Mouse (Mus musculus) kidney, postnatal 36 days (tissue): ENCODE results near the gene Hrc.
A peak's percentile ranks its signal among the peaks of the same experiment; 100 is the strongest.

Source experiments
- DNase-seq, 2 experiments: peaks; one replicate each; pipeline ENCODE4 v3.0.0; 2021 to 2022; ENCODE audit warnings: mixed read lengths in 2 of 2

Gene Hrc

DNA sequence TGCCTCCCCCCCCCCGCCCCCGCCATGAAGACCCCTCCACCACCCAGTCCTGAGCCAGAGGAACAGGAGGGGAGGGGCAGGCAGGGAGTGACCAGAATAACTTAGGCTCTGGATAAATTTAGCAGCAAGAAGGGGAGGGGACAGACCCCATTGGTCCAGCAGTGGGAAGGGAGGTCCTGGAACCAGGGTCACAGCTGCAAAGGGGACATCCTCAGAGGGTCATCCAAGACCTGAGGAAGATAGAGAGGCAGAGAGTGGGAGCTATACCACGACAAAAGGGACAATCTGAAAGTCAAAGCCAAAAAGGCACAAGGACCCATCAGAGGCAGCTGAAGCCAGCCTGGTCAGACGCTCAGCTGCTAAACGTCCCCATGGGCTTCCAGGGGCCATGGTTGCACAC lies at the start of gene Hrc:
Hrc (plus strand) TSS at position 235 of the 400 bp plus-strand sequence.
- DNase-seq = no peak

- DNase-seq = no peak
Observed at GRCm38 (mm10) chr7:45286486-45286885, 48.6 kb upstream of the Hrc start.

DNA sequence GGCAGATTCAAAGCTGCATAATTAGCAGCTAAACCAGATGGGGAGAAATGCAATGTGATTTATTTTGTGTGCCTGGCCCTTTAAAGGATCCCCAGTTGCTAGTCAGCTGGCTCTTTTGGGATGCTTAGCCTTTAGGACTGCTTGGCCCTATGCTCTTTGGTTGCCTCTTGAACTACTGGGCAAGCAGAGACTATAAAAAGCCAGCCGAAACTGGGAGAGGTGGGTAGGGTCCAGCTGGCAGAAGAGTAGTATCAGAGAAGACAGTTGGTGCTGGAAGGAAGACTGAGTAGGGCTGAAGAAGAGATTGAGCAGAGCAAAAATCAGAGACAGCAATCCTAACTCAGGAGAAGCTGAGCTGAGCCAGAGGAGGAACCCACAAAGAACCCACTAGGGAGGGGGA lies 38.5 kb upstream of the Hrc start:
- no peak for DNase-seq

GRCm38 (mm10) chr7:45297563-45297962 lies 37.5 kb upstream of the Hrc start:
- no peak for DNase-seq

DNA sequence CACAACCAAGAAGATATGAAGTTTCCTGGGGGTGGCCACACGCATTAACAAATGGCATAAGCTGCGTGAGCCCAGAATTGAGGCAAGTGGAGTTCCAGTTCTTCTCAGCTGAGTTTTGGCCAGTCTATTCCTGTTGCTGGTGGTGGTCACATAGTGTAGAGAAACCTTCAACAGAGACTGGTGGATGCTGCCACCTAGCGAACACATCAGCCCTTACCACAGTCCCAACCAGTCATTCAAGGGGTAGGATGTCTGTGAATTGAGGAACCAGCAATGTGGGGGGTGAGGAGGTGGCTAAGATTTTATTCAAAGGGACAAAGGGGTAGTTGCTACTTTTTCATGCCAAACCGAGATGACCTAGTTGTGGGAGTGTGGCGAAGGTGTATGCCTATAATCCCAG lies 35.3 kb upstream of the Hrc start:
- peak; percentile 57 to 75 for DNase-seq

DNA sequence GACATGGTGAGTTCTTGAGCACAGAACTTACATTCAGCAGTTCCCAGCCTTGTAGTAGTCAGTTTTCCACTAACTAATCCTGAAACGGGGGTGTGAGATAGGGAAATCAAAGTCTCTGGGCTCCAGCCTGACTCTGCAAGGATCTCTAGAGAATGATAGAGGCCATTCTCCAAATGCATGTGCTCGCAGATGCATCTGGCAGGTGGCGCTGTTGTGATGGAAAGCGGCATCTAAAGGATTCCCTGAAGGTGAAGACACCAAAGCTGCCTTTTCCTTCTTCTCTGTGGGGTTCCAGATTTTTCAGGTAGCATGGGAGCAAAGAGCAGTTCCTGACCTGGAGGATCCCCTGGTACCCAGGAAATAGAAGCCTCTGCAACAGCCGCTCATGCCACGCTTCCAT lies 34.8 kb upstream of the Hrc start:
- DNase-seq = peak; percentile 62 to 90

DNA sequence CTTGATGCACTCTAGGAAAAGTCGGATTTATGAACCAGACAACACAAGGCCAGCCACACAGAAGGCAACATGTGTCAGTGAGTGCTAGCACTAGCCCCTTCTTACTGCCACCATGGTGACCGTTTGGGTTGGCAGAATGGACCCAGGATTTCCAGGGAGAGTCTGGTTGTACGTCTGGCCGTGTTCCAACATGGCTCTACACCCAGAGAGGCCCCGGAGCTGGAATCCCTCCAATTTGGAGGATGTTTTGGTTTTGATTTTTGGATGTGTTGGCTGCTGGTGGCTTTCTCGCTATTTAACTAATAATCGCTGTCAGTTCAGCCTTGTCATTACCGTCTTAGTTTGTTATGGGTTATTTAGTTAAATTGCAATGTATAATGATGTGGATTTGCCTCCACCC lies 32.5 kb upstream of the Hrc start:
- DNase-seq = no peak

- DNase-seq = no peak
Observed at GRCm38 (mm10) chr7:45304869-45305268, 30.2 kb upstream of the Hrc start.

GRCm38 (mm10) chr7:45305275-45305674 lies 29.8 kb upstream of the Hrc start:
- DNase-seq = peak; percentile 67 to 86

GRCm38 (mm10) chr7:45308551-45309240 lies 26.4 kb upstream of the Hrc start:
- DNase-seq = peak in 1 of 2 experiments; percentile 50

DNA sequence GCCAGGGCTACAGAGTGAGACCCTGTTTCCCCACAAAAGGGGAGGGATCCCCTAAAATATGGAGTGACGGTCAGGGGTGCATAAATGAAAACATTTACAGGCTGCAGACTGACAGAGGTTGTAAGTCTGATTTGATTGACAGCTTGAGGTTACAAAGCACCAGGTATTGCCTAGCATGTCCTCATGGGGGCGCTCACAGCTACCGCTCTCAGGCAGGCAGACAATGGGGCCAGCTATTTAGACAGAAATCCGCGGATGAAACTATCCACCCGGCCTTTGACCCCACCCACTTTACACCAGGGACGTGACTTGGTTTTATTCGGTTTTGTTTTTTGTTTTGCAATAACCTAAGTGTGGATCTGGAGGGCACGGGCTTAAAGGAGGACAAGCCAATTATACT lies 25.6 kb upstream of the Hrc start:
- peak; percentile 52 to 79 for DNase-seq

DNA sequence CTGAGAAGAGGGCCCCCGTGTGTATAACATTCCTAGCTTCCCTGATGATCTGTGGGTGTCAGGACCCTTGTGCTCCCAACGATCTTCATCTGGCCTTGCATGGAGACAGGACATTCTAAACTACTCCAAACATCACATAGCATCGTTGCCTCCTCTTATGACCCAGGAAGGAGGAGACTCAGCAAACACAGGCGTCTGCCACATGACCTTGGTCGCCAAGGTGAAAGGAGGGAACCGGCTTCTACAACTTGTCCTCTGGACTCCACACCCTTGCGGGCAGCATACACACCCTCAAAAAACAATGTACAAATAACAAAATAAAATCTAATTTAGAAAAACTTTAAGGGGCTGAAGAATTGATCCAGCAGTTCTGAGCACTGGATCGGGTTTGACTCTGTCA lies 23.1 kb upstream of the Hrc start:
- no peak for DNase-seq

GRCm38 (mm10) chr7:45312686-45313453 lies 22.2 kb upstream of the Hrc start:
- no peak for DNase-seq

- no peak for DNase-seq
Observed at GRCm38 (mm10) chr7:45313495-45313894, 21.6 kb upstream of the Hrc start.

DNA sequence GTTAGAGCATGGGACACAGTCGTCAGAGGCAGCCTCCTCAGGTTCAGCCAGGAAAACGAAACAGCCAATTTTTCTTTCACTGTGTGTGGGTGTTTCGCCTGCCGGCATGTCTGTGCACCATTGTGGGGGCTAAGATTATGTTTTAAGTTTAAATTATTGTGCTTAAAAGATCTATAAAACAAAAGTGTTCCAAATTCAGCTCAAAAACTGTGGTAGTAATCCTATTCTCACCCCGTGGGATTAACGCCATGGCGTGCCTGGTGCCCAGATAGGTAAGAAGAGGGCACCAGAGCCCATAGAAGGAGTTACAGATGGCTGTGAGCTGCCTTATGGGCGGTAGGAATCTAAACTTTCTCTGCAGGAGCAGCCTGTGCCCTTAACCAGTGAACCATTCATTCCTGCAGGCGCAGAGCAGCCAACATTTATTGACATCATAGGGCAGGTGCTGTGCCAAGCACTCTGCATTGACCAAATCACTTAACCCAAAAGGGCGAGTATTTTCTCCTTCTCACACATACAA lies 19.8 kb upstream of the Hrc start:
- DNase-seq = peak; percentile 64 to 76

- no peak for DNase-seq
Observed at GRCm38 (mm10) chr7:45316536-45316935, 18.6 kb upstream of the Hrc start.

GRCm38 (mm10) chr7:45322245-45322644 lies 12.8 kb upstream of the Hrc start:
- no peak for DNase-seq

GRCm38 (mm10) chr7:45323069-45323468 lies 12.0 kb upstream of the Hrc start:
- DNase-seq = no peak

GRCm38 (mm10) chr7:45325800-45326199 lies 9.3 kb upstream of the Hrc start:
- no peak for DNase-seq

- DNase-seq = no peak
Observed at GRCm38 (mm10) chr7:45328841-45329475, 6.1 kb upstream of the Hrc start.

DNA sequence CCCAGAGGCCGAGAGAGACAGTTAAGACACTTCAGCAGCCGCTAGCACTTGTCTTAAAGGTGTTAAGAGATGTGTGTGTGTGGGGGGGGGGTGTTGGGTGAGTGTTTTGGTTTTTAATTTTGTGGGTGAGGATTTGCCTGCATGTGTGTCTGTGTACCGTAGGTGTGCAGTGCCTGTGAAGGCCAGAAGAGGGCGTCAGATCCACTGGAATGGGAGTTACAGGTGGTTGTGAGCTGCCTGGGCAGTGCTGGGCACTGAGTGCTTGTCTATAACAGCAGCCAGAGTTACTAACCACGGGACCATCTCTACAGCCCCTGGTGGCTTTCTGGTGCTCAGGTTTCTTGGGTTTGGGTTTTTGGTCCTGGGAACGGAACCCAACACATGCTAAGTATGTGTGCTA lies 3.6 kb upstream of the Hrc start:
- DNase-seq = no peak

GRCm38 (mm10) chr7:45332685-45333425 lies 2.2 kb upstream of the Hrc start:
- peak; percentile 60 to 66 for DNase-seq

DNA sequence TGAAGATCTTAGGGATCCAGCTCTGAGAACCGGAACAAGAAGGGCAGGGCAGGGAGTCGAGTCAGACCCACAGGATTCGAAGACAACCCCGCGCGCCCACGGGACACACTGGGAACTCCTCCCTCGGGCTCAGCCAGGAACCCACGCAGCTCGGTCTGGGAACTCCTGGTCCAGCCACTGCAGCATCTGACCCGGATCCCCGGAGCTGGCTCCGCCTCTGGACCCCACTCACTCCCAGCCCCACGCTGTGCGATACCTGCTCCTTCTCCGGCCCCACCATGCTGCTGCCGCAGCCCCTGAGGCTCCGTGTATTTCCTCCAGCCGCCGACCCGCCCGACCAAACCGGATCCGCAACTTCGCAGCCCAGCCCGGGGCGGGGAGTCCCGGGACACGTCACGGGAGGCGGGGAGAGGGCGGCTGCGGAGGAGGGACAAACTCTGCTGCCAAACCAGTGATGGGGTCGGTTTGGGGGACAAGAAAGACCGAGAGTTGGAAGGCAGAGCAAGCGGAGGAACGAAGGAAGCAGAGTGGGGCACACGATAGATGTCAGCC lies 1.6 kb upstream of the Hrc start, which contains the start of gene Trpm4:
Trpm4 (minus strand) TSS at position 350 of the 552 bp plus-strand sequence.
- peak; percentile 84 to 93 for DNase-seq
